Mouse (Mus musculus) embryonic stem cell, embryonic (primary cell): ENCODE results near the gene Stpg2.
"Not testable (repeated sequence)": the region's sequence is repeated elsewhere in the genome, so short reads cannot be mapped to it uniquely, and the experiment has no call there.

Source experiments
- CTCF ChIA-PET, 4 experiments: fragments of 300-600 bp in 2 of 4; fragments of 350-600 bp in 2 of 4; sonication (Branson Sonifier 250); formaldehyde crosslinking; loops; one replicate each; lab custom pipeline; 2022; ENCODE audit warnings: inconsistent platforms in 2 of 4; lab: Charles Lee
- POLR2A ChIA-PET, 4 experiments: fragments of 300-600 bp in 2 of 4; fragments of 350-600 bp in 2 of 4; sonication (Branson Sonifier 250); formaldehyde crosslinking; loops; one replicate each; lab custom pipeline; 2022; ENCODE audit warnings: antibody characterized with exemption in 4 of 4, inconsistent platforms in 1 of 4; lab: Charles Lee

Stpg2 gene

DNA sequence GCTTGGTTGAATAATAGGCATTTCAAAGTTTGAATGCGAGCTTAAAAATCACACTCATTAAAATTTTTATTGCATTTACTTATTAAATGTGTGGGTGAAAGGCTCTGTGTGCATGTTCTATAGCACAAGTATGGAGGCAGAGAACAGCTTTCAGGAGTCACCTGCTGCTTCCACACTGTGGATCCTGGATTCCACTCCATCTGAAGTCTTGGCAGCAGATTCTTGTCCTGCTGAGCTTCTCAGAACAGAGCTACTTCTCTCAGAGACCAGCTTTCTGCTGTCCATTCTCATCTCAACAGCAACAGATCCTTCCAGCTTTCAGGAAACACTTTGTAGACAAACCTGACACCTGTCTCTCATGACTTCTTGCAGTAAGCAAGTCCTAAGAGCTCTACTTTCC is 471.2 kb downstream of the Stpg2 start:
- ChIA-PET POLR2A (interaction anchor here in 1 of 4 experiments (0.7 kb wide), 1 partner anchor 137 kb away, joined by 3 read pairs; no protein-coding TSS in a partner anchor), CTCF (no interaction called here)

DNA sequence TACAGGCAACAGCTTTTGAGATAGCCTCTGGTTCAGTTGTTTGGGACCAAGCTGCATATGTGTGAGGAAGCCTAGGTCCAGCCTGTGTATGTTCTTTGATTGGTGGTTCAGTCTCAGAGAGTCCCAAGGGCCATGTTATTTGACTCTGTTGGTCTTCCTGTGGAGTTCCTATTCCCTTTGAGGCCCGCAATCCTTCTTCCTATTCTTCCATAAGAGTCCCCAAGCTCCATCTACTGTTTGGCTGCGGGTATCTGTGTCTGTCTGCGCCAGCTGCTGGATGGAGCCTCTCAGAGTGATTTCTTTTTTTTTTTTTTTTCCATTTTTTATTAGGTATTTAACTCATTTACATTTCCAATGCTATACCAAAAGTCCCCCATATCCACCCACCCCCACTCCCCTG is 498.7 kb downstream of the Stpg2 start:
- CTCF ChIA-PET, POLR2A ChIA-PET: not testable (repeated sequence)

DNA sequence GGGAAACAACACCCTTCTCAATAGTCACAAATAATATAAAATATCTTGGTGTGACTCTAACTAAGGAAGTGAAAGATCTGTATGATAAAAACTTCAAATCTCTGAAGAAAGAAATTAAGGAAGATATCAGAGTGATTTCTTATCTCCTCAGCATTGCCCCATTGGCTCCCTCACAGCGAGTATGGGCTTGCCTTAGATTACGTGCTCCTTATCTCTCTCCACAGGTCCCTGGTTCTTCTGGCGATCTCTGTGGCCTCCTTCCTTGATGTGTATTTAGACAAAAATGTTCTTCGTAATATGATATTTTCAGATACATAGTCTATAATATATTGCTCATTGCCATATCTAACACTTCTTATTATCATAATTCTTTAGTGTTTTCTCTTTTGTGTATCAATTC is 501.9 kb downstream of the Stpg2 start:
- POLR2A ChIA-PET, CTCF ChIA-PET: not testable (repeated sequence)

DNA sequence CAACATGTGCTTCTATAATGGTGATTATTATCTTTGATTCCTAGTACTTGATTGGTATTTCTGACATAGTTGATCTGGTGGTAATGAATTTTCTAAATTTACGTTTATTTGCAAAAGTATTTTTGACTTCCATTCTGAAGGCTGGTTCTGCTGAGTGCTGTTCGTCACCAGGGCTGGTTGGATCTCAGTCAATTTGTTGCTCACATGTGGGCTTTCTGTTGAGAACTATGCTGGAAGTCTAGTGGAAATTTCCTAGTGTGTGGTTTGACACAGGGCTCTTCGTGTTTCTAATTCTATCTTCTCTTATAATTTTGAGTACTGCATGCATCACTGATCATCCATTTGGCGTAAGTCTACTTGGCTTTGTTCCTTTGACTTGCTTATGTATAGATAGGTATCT is 504.3 kb downstream of the Stpg2 start:
- ChIA-PET CTCF (no interaction called here), POLR2A (no interaction called here)

DNA sequence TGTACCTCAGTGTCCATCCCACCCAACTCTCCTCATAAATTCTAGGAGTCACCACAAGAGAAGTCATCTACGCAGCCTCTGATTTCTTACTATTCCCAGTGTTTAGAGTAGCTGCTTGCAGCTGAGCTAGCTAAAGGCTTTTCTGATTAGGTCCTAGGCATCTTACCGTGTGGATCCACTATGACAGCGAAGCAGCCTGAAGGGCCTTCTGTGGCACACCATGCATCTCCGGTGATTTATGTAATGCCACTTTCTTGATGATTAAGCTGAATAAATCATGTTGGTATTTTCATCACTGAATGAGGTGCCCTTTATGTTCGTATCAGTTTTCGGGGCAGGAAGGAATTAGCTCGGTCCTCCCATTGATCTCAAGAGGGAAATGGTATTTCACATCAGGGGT is 523.3 kb downstream of the Stpg2 start:
- CTCF ChIA-PET, result no interaction called here
- POLR2A ChIA-PET, result no interaction called here

DNA sequence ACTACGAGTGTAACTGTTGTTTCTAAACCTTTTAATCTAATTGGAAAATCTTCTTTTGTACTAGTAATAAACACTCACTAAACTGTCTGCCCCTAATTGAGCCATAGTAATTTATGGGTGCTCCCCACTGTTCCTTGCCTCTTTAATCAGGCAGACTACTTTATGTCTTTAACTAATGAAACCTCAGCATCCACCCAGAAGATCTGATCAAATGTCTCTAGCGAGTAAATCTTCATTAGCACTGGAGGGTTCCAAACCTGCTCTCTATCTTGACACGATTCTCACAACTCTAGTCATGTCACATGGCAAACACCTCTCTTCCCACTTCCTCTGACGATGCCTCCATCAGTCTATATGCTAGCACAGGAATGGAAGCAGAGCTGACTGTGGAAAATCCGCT is 523.8 kb downstream of the Stpg2 start:
- CTCF ChIA-PET, result no interaction called here
- POLR2A ChIA-PET, result no interaction called here

DNA sequence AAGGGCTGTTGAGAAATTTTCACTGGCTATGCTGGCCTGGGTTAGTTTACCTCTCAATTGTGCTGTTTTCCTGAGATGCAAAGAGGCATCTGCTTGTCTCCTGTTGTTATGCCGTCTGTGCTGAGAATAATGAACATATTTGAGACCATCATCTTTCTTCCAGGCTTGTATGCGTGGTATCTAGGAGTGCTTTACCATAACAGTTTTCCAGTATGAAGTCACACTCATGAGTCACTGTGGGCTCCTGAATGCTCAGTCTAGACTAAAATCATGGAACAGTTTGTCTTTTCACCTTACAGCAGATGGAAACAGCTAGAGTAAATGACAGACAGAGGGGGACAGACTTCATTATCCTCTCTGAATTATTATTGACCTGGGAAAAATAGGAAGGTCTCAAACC is 527.7 kb downstream of the Stpg2 start:
- POLR2A ChIA-PET, result no interaction called here

DNA sequence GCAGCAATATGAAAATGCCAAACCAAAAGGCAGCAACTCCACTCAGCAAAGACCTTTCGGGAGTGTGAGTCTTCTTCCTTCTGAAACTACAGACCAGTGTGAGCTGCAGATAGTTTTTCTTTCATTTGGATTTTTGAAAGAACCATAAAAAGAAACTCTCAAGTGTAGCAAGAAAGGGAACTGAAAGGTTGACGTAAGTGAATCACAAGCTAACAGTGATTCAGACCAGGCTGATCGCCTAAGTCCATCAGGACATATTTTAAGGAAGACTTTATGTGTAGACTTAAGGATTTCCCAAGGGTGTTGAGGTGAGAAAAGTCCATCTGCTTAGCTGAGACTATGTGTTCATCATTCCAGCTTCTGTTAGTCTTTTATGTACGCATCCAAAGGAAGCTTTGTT is 533.9 kb downstream of the Stpg2 start:
- ChIA-PET POLR2A (no interaction called here), CTCF (no interaction called here)

More for the DNA sequence above, 527.7 kb downstream of the Stpg2 start:
- CTCF ChIA-PET, result no interaction called here
